Mouse (Mus musculus) thymus, adult 18-20 months (tissue): ENCODE results near the gene A230072I06Rik.

Experiments used
- DNase-seq, 2 experiments: peaks; one replicate each; pipeline ENCODE4 v3.0.0; 2022; ENCODE audit warnings: mixed read lengths in 2 of 2

The A230072I06Rik gene

DNA sequence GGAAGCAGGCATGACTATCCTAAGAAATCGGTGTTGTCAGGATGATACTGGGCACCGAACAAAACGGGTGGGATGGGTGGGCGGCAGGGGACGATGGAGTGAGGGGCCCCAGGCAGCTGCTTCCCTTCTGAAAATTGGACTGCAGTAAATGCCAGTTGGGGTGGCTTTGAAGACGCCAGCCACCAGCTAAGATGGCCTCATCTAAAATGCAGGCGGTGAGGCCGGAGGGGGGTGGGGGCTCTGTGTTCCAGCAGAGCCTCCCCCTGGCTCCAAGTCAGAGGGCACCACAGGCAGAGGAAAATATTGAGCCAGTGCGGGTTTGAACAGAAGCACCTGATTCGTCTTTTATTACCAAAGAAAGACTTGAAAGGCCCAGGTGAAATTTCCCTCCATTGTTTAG, 45.9 kb downstream of the A230072I06Rik start:
- DNase-seq, result no peak

GRCm38 (mm10) chr8:12324991-12325601, 46.5 kb downstream of the A230072I06Rik start:
- DNase-seq, result no peak

DNA sequence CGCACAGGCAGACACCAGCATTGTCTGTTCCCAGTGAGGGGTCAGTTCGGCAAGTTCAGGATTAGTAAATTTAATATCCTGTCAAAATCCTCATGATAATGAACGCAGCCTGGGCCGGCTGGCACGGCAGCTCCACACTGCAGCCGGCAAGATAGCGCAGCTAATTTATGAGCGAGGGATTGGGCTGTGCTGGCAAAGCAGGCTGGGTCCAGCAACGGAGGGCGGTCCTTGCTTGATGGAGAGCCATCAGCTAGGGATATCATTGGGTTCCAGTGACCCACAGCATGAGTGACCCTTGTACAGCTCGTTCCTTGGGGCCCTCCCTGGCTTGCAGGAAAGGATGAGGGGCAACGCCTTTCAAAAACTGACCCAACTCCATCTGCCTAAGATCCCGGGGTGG, 48.6 kb downstream of the A230072I06Rik start:
- no peak for DNase-seq

DNA sequence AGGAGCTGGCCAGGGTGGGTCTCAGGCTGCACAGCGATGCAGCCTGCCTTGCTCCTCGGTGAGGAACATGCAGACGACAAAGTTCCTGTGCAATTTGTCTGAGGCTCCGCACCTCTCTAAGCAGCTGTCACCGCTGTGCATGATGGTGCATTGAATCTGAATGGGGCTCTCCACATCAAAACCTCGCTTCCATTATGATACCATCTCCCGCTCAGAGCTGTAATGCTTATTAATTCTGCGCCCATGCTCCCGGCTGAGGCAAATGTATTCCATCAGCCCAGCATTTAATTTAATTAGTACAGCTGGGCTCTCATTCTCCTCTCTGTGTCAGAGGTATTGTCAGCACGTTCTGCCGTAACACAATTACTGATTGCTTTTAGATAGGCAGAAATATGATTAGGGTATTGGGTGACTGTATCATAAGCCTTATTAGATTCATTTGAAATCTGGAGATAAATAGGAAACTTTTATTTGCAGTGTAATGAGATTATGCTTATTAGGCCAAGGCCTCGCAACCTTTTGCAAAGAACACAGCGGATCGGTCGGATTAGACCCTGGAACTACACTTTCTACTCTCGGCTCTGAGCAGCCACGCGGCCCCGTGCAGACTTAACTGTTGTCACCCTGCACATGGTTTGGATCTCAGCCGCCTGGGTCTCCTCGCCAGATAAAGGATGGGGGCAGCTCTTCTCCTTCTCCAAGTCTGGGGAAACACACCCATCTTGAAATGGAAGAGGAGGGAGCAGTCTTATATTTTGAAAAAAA, 49.3 kb downstream of the A230072I06Rik start:
- DNase-seq, result no peak

DNA sequence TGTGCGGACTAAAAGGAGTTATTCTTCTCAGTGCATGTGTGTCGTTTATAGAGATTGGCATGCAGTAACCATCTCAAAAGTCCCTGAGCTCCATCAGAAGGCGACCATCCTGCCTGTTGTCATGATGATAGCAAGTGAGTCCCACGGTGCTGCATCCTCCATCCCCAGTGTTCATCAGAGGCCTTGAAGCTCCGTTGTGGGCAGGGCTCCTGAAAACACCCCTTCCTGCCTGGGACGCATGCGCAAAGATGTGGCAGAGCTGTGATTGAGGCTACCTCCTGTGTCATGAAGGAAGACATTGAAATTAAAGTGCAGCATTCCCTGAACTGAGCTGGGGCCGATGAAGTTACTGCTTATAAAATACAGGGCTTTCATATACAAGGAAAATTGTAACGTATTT, 49.9 kb downstream of the A230072I06Rik start:
- DNase-seq, result no peak

DNA sequence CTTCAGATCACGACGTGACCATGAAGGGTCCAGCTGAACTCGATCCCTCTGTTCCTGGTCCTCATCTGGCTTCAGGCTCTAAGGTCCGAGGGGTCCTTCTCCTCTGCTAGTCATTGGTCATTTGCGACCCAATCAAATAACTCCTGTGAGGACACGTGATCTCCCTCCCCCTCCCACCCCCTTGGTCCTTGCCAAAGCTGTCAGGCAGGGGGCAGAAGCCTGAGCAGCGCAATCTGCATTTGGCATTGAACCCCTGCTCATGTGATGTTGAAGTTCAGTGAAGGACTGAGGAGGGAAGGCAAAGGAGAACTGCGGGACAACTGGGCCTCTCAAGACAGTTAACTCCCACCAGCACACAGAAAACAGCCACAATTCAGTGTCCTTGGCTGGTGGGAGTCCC, 51.4 kb downstream of the A230072I06Rik start:
- no peak for DNase-seq
